Mouse (Mus musculus) bone marrow macrophage, adult 2 months (primary cell): ENCODE results near the gene Hes5. TPM values are rescaled to one million over a fixed set of nuclear protein-coding genes. Genes with fewer than 3 reads are reported as not detected.

ENCODE experiments used
- H3K27ac ChIP-seq: 2 replicates; pipeline ENCODE4 v1.5.1; 2012; ENCODE audit warnings: low read depth, low read length; ENCODE audit not compliant: insufficient read depth
- H3K4me1 ChIP-seq: 2 replicates; pipeline ENCODE4 v1.6.1; 2012; ENCODE audit warnings: low read length; ENCODE audit not compliant: control insufficient read depth, insufficient read depth
- H3K4me3 ChIP-seq: 2 replicates; pipeline ENCODE4 v1.5.1; 2012; ENCODE audit warnings: mild to moderate bottlenecking, low read length, moderate library complexity; ENCODE audit not compliant: insufficient read depth
- CTCF ChIP-seq: IDR thresholded peaks from 2 replicates; pipeline ENCODE4 v1.5.1; 2012; ENCODE audit warnings: low read depth, mild to moderate bottlenecking, low read length, moderate library complexity
- POLR2A ChIP-seq: IDR thresholded peaks from 2 replicates; pipeline ENCODE4 v1.6.1; 2012; ENCODE audit warnings: mild to moderate bottlenecking, low read depth, low read length, borderline replicate concordance
- polyA plus RNA-seq: library from polyadenylated mRNA; stranded (reverse); fragments of >200 nt; gene quantifications from 2 replicates; pipeline ENCODE4 v1.2.4, GENCODE M21; 2012; ENCODE audit not compliant: missing spikeins, insufficient read depth, insufficient read length

The Hes5 gene
- polyA plus RNA-seq, 1 experiment: not detected

DNA sequence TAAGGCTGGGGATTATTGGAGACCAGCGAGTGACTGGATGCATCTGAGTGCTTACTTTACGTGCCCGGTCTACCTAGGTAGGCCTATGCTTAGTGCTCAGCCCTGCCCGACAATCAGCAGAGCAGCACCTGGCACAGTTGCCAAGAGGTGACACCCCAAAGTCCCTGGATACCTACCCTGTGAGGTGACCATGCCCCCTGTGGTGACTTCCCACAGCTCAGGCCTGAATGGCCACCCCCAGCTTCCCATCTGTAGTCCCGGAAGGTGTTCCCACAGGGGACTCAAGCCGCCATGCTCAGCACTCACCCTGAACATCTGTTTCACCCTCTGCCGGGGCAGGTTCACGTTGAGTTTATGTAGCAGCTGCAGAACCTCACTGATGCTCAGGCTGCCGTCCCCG, 45.6 kb downstream of the Hes5 start:
- TF ChIP-seq POLR2A (no peak), CTCF (no peak)
- Histone ChIP-seq H3K4me1 (no peaks in the 10 kb centered on the region), H3K4me3 (no peak overlapping the region), H3K27ac (no peak overlapping the region)

- H3K27ac ChIP-seq: no peak overlapping the region
- no peak overlapping the region for H3K4me3 ChIP-seq
- H3K4me1 ChIP-seq: no peaks in the 10 kb centered on the region
- TF ChIP-seq POLR2A: no peak
- TF ChIP-seq CTCF: no peak
These were observed 46.9 kb downstream of the Hes5 start for GRCm38 (mm10) chr4:155007641-155008040.

- Histone ChIP-seq H3K4me1 (no peaks in the 10 kb centered on the region), H3K27ac (no peak overlapping the region), H3K4me3 (no peak overlapping the region)
- no peak for TF ChIP-seq POLR2A
- TF ChIP-seq CTCF: no peak
These were observed 47.4 kb downstream of the Hes5 start for GRCm38 (mm10) chr4:155008075-155008474.

DNA sequence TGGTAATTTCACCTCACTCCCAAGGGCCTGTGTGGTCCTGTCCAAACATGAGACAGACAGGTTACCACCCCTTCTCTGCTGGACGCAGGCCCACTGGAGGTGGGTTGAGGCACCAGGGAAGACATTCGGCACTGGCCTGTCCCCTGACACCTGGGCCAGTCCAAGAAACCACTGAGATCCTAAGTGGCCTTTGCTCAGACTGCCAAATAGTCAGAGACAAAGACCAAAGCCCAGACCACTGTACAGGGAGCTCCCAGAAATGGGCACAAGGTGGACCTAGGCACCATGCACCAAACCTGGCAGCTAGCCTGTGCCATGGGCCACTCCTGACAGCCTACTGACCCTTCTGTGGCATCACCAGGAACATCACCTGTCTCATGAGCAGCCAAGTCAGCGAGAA, 48.5 kb downstream of the Hes5 start:
- Histone ChIP-seq H3K4me1 (no peaks in the 10 kb centered on the region), H3K4me3 (no peak overlapping the region), H3K27ac (no peak overlapping the region)
- TF ChIP-seq CTCF (no peak), POLR2A (no peak)

DNA sequence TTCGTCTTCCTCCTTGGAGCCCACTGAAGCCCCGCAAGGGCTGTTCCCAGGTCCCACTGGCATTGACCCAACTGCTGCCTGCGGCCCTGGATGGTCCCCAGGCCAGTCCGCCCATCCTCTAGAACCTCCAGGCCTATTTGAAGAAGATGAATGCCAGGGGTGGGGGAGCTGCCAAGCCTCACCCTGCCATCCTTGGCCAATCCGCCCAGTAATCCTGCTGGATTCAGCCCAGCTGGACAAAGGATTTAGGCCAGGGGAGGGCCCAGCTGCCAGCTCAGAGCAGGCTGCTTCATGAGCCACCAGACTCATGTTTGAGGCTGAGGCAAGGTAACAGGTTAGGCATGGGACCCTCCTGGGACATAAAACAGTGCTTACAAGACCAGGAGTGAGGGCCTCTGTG, 50.1 kb downstream of the Hes5 start:
- TF ChIP-seq CTCF: no peak
- no peak for TF ChIP-seq POLR2A
- Histone ChIP-seq H3K4me3 (no peak overlapping the region), H3K4me1 (peaks cover 7% of the 10 kb centered on the region; the same call in 1 of the 2 replicates), H3K27ac (no peak overlapping the region)

- Histone ChIP-seq H3K4me1 (peaks cover 8% of the 10 kb centered on the region; the same call in 1 of the 2 replicates), H3K4me3 (no peak overlapping the region), H3K27ac (no peak overlapping the region)
- TF ChIP-seq CTCF: no peak
- no peak for TF ChIP-seq POLR2A
These were observed 50.7 kb downstream of the Hes5 start for GRCm38 (mm10) chr4:155011312-155012025.

Other genes starting within 250 kb of the Hes5 start
- not detected in 2 replicates for gene Ttc34, start 123.5 kb upstream of the Hes5 start, polyA plus RNA-seq
- gene Mmel1, start 91.3 kb upstream of the Hes5 start, polyA plus RNA-seq: not detected in 2 replicates
- gene Fam213b, start 61.8 kb upstream of the Hes5 start, polyA plus RNA-seq: 34.3 and 38.2 TPM in 2 replicates
- 117 and 135 TPM in 2 replicates for gene Tnfrsf14, start 32.4 kb upstream of the Hes5 start, polyA plus RNA-seq
- 20.2 and 24.1 TPM in 2 replicates for gene Pank4, start 3.2 kb downstream of the Hes5 start, polyA plus RNA-seq
- gene Plch2, start 95.9 kb downstream of the Hes5 start, polyA plus RNA-seq: not detected in 2 replicates
- 6.1 and 6.5 TPM in 2 replicates for gene Pex10, start 106.1 kb downstream of the Hes5 start, polyA plus RNA-seq
- gene Rer1, start 125.5 kb downstream of the Hes5 start, polyA plus RNA-seq: 95.7 and 97.9 TPM in 2 replicates
- gene Morn1, start 125.7 kb downstream of the Hes5 start, polyA plus RNA-seq: 2.5 and 4.5 TPM in 2 replicates